Mouse (Mus musculus) splenic B cell, adult 2 months (primary cell): ENCODE results near the gene Ctrc.
A peak's percentile ranks its signal among the peaks of the same experiment; 100 is the strongest.

Experiments
- DNase-seq: peaks from one replicate; pipeline ENCODE4 v3.0.0-alpha.2; 2011; ENCODE audit warnings: low read depth, low spot score
- H3K27me3 ChIP-seq: 2 replicates; pipeline ENCODE4 v1.6.1; 2012; ENCODE audit warnings: mild to moderate bottlenecking, low read length, moderate library complexity, mixed read lengths; ENCODE audit not compliant: control insufficient read depth, poor library complexity, insufficient read depth, severe bottlenecking
- H3K36me3 ChIP-seq: 2 replicates; pipeline ENCODE4 v1.6.1; 2012; ENCODE audit warnings: mild to moderate bottlenecking, low read length, moderate library complexity, mixed read lengths; ENCODE audit not compliant: control insufficient read depth, poor library complexity, insufficient read depth, severe bottlenecking

The Ctrc gene

DNA sequence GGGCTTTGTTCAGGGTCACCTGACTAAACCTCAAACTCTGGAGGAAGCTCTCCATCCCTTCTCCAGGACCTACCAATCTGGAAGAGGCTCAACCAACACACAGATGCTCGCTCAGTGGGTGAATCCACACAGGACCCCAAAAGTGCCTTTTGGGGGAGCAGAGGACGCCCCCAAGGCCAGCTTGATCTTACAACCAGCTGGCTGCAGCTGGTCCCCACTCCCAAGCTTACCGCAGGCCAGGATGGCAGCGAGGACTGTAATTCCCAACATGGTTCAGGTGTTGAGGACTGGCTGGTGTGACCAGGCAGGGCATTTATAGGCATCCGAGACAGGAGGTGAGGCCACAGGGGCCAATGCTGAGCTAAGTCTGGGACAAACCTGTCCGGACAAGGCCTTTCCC lies at the start of gene Ctrc:
TSS of gene Ctrc (minus strand) at position 361 of the 400 bp plus-strand sequence.
- no peak for DNase-seq
- no peaks in the 10 kb centered on the region for H3K27me3 ChIP-seq

DNA sequence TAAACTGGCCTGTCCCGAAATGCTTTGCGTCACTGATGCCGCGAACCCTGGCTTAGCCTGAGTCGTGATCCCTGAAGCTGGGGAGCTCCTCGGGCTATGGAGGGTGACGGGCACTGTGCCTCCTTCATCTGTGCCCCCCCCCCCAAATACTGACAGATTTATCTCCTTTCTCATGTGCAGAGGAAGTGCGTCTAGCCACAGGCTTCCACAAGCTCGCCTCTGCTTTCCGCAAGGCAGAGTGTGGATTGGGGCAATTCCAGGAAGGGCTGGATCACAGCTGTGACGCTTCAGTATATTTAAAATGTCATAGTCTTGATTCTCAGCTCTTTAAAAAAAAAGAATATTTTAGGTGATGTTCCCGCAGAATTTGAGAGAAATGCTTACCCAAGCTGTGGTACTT lies 49.6 kb upstream of the Ctrc start:
- DNase-seq, result no peak
- H3K36me3 ChIP-seq, result no peaks in the 10 kb centered on the region

More for the DNA sequence above, at the start of gene Ctrc:
- no peaks in the 10 kb centered on the region for H3K36me3 ChIP-seq

DNA sequence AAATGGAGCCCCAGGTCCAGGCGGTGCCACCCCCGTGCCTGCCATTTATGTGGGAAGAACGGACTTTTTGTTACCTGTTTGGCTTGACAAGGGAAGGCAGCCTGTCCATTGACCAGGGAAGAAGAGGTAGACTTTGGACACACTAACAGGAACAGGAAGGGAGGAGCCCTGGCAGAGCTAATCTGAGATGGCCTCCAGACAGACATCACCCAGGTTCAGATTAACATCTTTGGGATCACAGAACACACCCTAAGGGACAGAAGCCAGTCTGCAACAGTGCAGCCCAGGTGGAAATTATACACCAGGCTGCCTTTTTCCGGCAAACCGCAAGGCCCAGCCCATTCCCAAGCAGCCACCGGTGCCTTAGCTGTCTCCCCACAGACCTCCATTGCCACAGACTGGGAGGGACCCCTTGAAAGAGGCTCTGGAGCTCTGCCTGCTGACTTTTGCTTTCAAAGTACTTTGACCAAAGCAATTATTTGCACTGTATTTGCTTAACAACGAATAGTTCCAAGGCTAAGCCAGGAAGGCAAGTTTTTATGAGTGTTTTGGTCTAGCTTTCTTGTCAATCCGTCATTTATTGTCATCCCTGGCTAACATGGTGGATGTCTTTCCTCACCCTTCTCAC lies 47.1 kb upstream of the Ctrc start:
- DNase-seq, result no peak
- Histone ChIP-seq H3K36me3 (no peaks in the 10 kb centered on the region), H3K27me3 (no peaks in the 10 kb centered on the region)

More for the DNA sequence above, 49.6 kb upstream of the Ctrc start:
- H3K27me3 ChIP-seq, result no peaks in the 10 kb centered on the region

DNA sequence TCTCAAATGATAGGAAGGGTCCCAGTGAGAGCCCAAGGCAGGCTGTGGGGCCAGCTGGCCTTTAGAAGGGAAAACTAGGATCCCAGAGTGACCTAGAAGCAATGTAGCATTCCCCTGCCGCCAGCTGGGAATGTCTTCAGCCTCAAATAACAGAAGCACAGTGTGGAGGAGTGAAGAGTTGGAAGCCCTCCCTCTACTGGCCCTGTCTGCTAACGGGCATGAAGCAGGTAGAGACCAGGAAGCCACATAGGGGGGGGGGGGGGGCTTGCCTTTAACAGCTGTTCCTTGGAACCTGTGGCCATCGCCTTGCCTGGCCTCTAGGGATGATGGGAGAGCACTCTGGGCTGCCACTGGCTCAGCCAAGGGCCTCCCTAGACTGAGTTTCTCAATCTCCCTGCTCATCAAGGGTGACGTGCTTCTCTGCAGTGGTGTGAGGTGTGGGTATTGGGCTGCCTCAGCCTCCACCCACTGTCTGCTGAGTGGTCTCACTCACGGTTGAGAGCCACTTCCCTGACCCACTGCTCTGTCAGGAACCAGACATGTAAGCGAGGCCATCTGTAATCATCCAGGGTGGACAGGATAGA lies 40.3 kb upstream of the Ctrc start:
- DNase-seq, result no peak
- H3K36me3 ChIP-seq, result no peaks in the 10 kb centered on the region
- H3K27me3 ChIP-seq, result no peaks in the 10 kb centered on the region; the same call in 1 of the 2 replicates

DNA sequence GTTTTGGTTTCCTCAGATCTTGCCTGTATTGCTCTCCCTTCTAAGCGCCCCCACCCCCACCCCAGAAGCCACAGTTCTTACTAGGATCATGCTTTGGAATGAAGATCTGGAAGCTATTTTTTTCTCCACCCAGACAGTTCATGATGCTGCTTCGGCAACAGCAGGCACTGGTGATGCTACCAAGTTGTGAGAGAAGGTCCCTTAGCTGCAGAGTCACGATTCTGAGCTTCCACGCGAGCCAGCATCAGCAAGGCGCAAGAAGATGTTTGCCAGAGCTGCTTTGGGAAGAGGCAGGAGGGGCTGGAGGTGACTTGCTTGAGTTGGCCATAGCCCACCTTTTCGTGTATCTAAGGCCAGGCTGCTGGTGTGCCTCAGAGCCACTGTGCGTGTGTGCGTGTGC lies 39.3 kb upstream of the Ctrc start:
- Histone ChIP-seq H3K27me3 (no peaks in the 10 kb centered on the region; the same call in 1 of the 2 replicates), H3K36me3 (no peaks in the 10 kb centered on the region)
- no peak for DNase-seq

GRCm38 (mm10) chr4:141882858-141883257 lies 36.7 kb upstream of the Ctrc start:
- H3K36me3 ChIP-seq, result no peaks in the 10 kb centered on the region
- no peaks in the 10 kb centered on the region for H3K27me3 ChIP-seq
- no peak for DNase-seq

DNA sequence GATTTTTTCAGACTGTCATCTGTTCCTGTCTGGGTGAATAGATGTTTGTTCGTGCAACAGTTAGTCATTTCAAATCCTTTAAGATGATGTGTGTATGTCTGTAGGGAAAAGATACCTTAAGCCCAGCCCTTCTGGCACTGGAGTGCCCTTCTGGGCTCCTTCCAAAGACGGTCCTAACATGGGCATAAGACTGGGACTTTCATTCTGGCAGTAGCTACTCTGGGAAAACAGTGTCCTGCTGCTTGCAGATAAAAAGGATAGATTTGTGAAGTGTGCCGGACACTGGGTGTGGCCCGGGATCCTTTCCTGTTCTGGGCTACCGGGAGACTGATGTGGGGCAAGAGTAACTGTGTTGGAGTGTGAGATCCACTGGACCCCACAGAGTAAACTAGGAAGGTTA lies 35.8 kb upstream of the Ctrc start:
- H3K36me3 ChIP-seq, result no peaks in the 10 kb centered on the region
- no peak for DNase-seq
- H3K27me3 ChIP-seq, result no peaks in the 10 kb centered on the region

DNA sequence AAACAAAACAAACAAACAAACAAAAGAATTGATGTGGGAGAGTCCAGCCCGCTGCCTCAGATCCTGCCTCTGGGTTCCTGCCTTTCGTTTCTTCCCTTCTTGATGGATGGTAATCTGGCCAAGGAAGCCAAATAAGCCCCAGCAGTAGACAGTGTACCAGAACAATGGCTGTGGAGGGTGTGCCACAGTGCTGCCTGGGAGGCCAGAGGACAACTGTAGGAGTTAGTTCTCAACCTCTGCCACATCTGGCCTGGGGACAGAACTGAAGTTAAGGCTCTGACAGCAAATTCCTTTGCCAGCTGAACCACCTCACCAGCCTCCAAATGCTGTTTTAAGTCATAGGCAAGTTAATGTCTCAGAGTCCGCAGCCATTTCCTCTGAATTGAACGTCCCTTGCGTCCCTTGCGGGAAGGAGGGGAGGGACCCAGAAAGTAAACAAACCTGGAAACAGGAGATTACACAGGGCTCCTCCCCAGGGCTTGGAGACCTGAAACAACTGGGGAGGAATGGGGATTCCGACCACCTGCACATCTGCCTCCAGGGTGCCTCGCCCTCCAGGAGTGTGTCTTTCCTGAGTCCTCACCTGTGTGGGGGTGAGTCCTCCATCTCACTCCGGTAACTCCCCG lies 35.2 kb upstream of the Ctrc start:
- DNase-seq, result no peak
- H3K36me3 ChIP-seq, result no peaks in the 10 kb centered on the region
- H3K27me3 ChIP-seq, result no peaks in the 10 kb centered on the region

DNA sequence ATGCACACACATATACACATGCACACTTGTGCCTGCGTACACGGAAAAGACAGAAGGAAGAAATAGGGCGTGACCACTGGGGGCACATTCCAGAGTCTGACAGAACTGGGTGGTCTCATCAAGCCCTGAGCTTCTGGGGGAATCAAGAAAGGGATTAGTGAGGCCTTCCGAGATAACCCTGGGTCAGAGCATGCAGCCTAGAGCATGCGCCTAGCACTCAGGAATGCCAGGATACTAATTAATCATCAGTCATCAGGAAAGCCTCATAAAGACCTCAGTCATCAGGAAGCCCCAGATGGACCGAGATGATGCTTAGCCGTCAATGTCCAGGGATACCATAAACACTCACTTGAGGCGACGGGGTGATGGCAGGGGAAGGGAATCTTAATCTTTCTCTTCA lies 33.7 kb upstream of the Ctrc start:
- no peak for DNase-seq
- Histone ChIP-seq H3K36me3 (no peaks in the 10 kb centered on the region), H3K27me3 (no peaks in the 10 kb centered on the region; the same call in 1 of the 2 replicates)

DNA sequence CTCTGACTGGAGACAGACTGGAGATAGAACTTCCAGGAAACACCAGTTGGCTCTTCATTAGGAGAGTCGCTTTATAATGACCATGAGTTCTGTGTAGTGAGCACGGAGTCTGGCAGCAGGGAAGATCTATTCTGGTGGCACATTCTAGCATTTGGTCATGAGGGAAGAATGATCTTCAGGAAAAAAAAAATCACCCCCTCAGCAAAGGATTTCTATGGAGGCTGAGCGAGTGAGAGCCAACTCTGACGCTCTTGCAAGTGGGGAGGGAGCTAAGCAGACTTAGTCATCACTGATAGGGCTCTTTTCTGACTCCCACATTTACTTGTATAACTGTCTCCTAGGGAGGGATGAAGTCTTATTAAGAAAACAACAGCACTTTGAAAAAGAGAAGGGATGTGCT lies 32.9 kb upstream of the Ctrc start:
- Histone ChIP-seq H3K27me3 (no peaks in the 10 kb centered on the region; the same call in 1 of the 2 replicates), H3K36me3 (no peaks in the 10 kb centered on the region)
- DNase-seq, result no peak

DNA sequence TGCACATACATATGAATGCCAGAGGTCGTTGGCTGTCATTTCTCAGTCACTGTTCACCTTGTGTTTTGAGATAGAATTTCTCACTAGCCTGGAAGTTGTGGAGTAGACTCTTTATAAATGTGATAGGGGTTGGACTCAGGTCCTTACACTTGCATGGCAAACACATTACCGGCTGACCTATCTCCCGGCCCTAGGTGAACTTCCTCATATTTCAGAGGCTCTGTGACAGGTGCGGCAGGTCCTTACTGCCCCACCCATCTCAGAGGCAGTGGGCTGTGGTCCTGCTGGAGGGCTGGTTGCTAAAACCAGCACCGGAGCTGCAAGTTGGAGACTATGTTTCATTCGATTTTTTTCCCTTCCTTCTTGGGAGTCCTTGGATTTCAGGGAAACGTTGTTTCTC lies 32.5 kb upstream of the Ctrc start:
- Histone ChIP-seq H3K36me3 (no peaks in the 10 kb centered on the region), H3K27me3 (no peaks in the 10 kb centered on the region; the same call in 1 of the 2 replicates)
- DNase-seq, result no peak

DNA sequence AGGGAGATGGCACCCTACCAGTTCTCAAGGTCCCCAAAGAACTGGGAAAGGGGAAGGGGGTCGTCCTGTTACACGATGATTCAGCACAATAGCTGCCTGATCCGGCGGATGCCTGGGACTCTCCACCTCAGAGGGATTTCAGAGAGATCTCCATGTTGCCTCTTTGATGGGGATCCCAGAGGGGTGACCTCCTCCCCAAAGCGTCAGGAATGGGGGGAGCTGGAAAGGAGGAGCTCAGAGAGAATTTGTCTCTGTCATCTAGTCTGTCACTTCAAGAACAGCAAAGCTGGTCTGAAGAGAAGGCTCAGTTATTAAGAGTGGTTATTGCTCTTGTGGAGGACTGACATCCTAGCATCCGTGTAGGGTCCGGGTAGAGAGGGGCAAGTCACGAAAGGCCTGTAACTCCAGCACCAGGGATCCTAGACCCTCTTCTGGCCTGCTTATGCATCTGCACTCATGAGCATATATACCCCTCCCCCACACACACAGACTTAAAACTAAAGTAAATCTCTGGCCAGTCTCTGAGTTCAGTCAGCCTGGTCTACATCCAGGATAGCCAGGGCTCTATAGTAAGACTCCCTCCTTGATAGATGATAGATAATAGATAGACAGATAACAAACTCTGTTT lies 29.4 kb upstream of the Ctrc start:
- H3K36me3 ChIP-seq, result no peaks in the 10 kb centered on the region; the same call in 1 of the 2 replicates
- no peak for DNase-seq
- H3K27me3 ChIP-seq, result no peaks in the 10 kb centered on the region; the same call in 1 of the 2 replicates

- Histone ChIP-seq H3K27me3 (no peaks in the 10 kb centered on the region; the same call in 1 of the 2 replicates), H3K36me3 (no peaks in the 10 kb centered on the region; the same call in 1 of the 2 replicates)
- peak; percentile 76 for DNase-seq
Observed at GRCm38 (mm10) chr4:141874601-141875460, 28.7 kb upstream of the Ctrc start, which contains the start of gene Efhd2. TSS of gene Efhd2 (minus strand) at chr4:141874920.

DNA sequence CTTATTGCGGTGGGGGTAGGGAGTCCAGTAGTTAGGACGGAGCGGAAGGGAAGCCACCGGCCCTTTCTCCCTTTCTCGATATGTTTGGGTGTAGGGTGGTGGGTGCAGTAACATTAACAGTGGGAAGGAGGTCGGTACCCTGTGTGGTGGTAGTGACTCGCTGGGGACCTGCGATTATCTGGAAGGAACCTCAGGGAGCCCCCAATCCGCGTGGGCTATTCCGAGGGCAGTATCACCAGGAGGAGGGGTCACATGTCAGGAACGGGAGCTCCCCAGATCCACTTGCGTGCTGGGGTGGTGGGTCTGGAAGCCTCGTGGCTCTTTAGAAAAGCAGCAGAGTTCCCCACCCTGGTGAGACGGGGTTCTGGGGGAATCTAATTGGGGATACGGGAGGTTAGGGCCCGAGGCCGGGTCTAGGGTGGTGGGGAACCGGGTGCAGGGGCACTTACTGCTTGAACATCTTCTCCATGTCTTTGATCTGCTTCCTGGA lies 28.0 kb upstream of the Ctrc start:
- no peak for DNase-seq
- no peaks in the 10 kb centered on the region; the same call in none of the 2 replicates for H3K36me3 ChIP-seq
- no peaks in the 10 kb centered on the region; the same call in 1 of the 2 replicates for H3K27me3 ChIP-seq
